Mouse (Mus musculus) forebrain, postnatal 0 days (tissue): ENCODE measurements around the gene Ugt1a7c. TPM values are rescaled to one million over a fixed set of nuclear protein-coding genes. Genes with fewer than 3 reads are reported as not detected.

ENCODE experiments used
- ATAC-seq: fragments of 200-750 bp; cut with Nextera tagmentation; 2 replicates; pipeline ENCODE4 v1.8.0; 2017; ENCODE audit warnings: mild to moderate bottlenecking, moderate library complexity
- DNase-seq: peaks from one replicate; pipeline ENCODE4 v3.0.0-alpha.2; 2015
- H3K27ac ChIP-seq: fragments of 300-500 bp; sonication (generic); 2 replicates; pipeline ENCODE4 v1.5.1; 2014; ENCODE audit warnings: low read depth, mild to moderate bottlenecking, antibody characterized with exemption, low read length, moderate library complexity, mixed read lengths
- H3K27me3 ChIP-seq: fragments of 300-500 bp; sonication (generic); 2 replicates; pipeline ENCODE4 v1.6.1; 2014; ENCODE audit warnings: mild to moderate bottlenecking, low read length, mixed read lengths; ENCODE audit not compliant: insufficient read depth
- H3K36me3 ChIP-seq: fragments of 300-500 bp; sonication (generic); 2 replicates; pipeline ENCODE4 v1.6.1; 2014; ENCODE audit warnings: mild to moderate bottlenecking, moderate library complexity; ENCODE audit not compliant: insufficient read depth
- H3K4me1 ChIP-seq: fragments of 300-500 bp; sonication (generic); 2 replicates; pipeline ENCODE4 v1.6.1; 2014; ENCODE audit warnings: antibody characterized with exemption; ENCODE audit not compliant: insufficient read depth
- H3K4me2 ChIP-seq: fragments of 300-500 bp; sonication (generic); 2 replicates; pipeline ENCODE4 v1.6.1; 2014; ENCODE audit warnings: low read depth, mild to moderate bottlenecking, moderate library complexity
- H3K4me3 ChIP-seq: fragments of 300-500 bp; sonication (generic); 2 replicates; pipeline ENCODE4 v1.5.1; 2014; ENCODE audit warnings: low read depth, low read length, mixed read lengths
- H3K9ac ChIP-seq: fragments of 300-500 bp; sonication (generic); 2 replicates; pipeline ENCODE4 v1.6.1; 2014; ENCODE audit warnings: mild to moderate bottlenecking
- H3K9me3 ChIP-seq: fragments of 300-500 bp; sonication (generic); 2 replicates; pipeline ENCODE4 v1.6.1; 2016; ENCODE audit warnings: low read length
- CTCF ChIP-seq: sonication (generic); IDR thresholded peaks from 2 replicates; pipeline ENCODE4 v1.5.1; 2016; ENCODE audit warnings: antibody characterized with exemption, control low read depth, low read depth
- WGBS: fragments of 180-500 bp; shearing (Covaris S2); extraction: QIAGEN DNeasy Blood & Tissue Kit; methylation state at CpG from one replicate; pipeline ENCODE4 v1.1.7; 2014; 5-methylcytosine and 5-hydroxymethylcytosine counted together
- polyA plus RNA-seq: library from polyadenylated mRNA; unstranded; fragments of >200 nt; fragmentation: Nextera tagmentation; extraction: Ambion mirVana; gene quantifications from 2 replicates; pipeline ENCODE4 v1.2.1, GENCODE M21; 2015
- total RNA-seq: library from RNA; depleted of rRNA; stranded (reverse); fragments of >200 nt; gene quantifications from 2 replicates; pipeline ENCODE4 v1.2.3, GENCODE M21; 2014; rRNA removed

Ugt1a7c gene
- total and polyA plus RNA-seq, 2 experiments from 2014 or later: 1.7 to 1.9 TPM

DNA sequence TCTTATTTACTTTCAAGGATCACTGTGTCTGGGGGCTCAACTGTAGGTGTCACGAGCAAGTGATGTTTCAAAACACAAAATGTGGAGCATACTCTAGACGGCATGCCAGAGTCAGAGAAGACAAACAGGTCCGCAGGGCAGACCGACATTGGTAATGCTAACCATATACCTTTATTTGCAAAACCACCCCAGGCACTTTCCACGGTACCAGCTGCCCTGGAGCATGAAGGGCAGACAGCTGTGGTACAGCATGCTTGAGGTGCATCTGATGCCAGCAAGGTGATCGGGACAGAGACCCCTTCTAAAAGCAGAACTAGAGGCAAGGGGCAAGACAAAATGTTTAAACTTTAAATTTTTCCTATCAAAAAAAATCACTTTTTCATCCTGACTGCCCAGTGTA, 168.1 kb downstream of the Ugt1a7c start:
- DNase-seq: no peak
- no peaks in the 10 kb centered on the region for H3K27me3 ChIP-seq
- TF ChIP-seq CTCF: no peak
- H3K9ac ChIP-seq: no peak overlapping the region
- 77% methylated on average over 6 of the region's 6 CpGs for WGBS
- H3K36me3 ChIP-seq: peaks cover 89% of the 10 kb centered on the region
- H3K4me1 ChIP-seq: no peaks in the 10 kb centered on the region
- ATAC-seq: no peak
- no peak overlapping the region for H3K27ac ChIP-seq
- H3K4me2 ChIP-seq: no peak overlapping the region
- H3K4me3 ChIP-seq: no peak overlapping the region
- H3K9me3 ChIP-seq: peaks cover 1% of the 10 kb centered on the region; the same call in 1 of the 2 replicates

DNA sequence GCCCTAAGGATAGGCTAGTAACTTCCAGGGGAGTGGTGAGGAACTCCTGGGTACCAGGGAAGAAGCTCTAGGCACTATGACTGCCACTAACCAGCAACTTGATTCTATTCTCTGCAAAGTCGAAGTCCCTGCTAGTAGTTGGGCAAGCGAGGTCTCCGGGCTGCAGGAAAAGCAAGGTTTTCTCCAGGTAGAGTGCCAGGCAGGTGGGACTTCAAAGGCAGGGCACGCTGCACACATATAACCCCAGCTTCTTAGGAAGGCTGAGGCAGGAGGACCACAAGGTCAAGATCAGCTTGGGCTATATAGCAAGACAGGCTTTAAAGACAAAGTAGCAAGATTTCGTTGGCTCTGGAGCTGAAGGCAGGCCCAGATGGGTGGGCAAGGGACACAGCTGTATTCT, 168.9 kb downstream of the Ugt1a7c start:
- ATAC-seq: no peak
- H3K36me3 ChIP-seq: peaks cover 97% of the 10 kb centered on the region
- no peak for DNase-seq
- no peaks in the 10 kb centered on the region for H3K27me3 ChIP-seq
- H3K27ac ChIP-seq: no peak overlapping the region
- no peak for TF ChIP-seq CTCF
- H3K4me3 ChIP-seq: no peak overlapping the region
- no peaks in the 10 kb centered on the region for H3K4me1 ChIP-seq
- no peaks in the 10 kb centered on the region for H3K9me3 ChIP-seq
- H3K4me2 ChIP-seq: no peak overlapping the region
- H3K9ac ChIP-seq: no peak overlapping the region
- 93% methylated on average over 5 of the region's 5 CpGs for WGBS

DNA sequence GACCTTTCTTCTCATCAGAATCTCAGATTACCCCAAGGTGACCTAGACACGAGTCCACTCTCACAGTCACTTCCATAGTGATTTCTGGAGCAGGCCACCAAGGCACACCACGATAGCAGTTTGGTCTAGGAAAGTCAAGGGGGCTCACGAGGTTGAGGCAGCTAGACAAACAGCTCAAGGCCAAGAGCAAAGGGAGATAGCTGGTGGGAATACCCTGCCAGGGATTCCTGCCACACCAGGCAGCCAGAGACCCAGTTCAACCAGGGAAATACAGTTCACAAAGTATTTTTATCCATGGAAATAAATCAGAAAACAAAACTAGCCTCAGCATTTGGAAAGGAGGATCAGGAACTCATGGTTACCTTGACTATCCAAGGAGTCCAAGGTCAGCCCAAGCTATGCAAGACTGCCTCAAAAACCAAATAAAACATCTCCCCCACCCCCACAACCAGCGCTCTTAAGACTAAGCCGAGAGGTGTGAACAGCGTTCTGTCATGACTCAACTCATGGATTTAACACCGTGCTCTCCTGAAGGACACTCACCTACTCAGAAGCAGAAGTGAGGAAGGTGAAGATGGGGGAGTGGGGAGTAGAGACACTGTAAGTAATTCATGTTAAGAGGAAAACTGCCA, 169.5 kb downstream of the Ugt1a7c start:
- Histone ChIP-seq H3K4me3 (no peak overlapping the region), H3K27ac (no peak overlapping the region), H3K4me1 (no peaks in the 10 kb centered on the region), H3K36me3 (peaks cover 100% of the 10 kb centered on the region), H3K27me3 (no peaks in the 10 kb centered on the region), H3K4me2 (no peak overlapping the region), H3K9ac (no peak overlapping the region), H3K9me3 (no peaks in the 10 kb centered on the region)
- no peak for ATAC-seq
- DNase-seq: no peak
- TF ChIP-seq CTCF: no peak
- 90% methylated on average over 7 of the region's 7 CpGs for WGBS

DNA sequence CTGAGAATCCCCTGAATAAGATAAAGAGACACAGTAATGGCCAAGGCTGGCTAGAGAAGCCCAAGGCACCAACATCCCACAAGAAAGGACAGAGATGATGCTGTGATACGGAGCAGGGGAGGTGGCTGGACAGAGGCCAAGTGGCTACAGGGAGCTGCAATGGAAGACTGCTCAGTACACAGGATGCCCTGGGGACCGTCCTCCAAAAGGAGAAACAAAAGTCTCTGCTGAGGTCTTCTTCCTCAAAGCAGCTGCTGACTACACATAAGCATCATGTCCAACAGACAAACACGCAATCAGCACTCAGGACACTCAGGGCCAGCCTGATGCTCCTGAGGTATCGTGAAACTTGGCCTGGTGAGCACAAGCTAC, 170.0 kb downstream of the Ugt1a7c start:
- DNase-seq (no peak), ATAC-seq (no peak)
- Histone ChIP-seq H3K9me3 (no peaks in the 10 kb centered on the region), H3K27me3 (no peaks in the 10 kb centered on the region), H3K9ac (no peak overlapping the region), H3K27ac (no peak overlapping the region), H3K4me3 (no peak overlapping the region), H3K4me1 (no peaks in the 10 kb centered on the region), H3K4me2 (no peak overlapping the region), H3K36me3 (peaks cover 100% of the 10 kb centered on the region)
- no peak for TF ChIP-seq CTCF
- WGBS: 75% methylated on average over 4 of the region's 4 CpGs

- Histone ChIP-seq H3K4me1 (no peaks in the 10 kb centered on the region), H3K4me2 (no peak overlapping the region), H3K27me3 (no peaks in the 10 kb centered on the region), H3K36me3 (peaks cover 90% of the 10 kb centered on the region), H3K27ac (no peak overlapping the region), H3K9me3 (no peaks in the 10 kb centered on the region), H3K9ac (no peak overlapping the region), H3K4me3 (no peak overlapping the region)
- no peak for ATAC-seq
- no peak for DNase-seq
- no peak for TF ChIP-seq CTCF
- WGBS: 91% methylated on average over 13 of the region's 13 CpGs
Observed at GRCm38 (mm10) chr1:88266123-88266522, 171.3 kb downstream of the Ugt1a7c start.

DNA sequence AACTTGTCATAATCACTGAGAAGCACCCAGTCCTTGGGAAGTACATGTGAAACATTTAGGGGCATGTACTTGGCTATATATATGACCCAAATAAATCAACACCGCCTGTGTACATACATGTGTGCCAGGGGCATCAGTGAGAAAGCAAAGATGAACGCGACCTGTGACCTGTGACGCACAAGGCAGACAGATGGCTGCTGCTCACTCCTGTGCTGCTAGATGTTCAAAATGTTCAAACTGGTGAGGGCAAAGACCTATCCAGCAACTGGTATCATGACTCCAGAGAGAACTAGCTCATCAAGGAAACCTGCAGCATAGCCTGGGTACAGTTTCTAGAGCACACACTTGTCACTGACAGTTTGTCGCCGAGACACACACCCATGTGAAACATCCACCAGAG, 172.6 kb downstream of the Ugt1a7c start:
- no peaks in the 10 kb centered on the region for H3K4me1 ChIP-seq
- DNase-seq: no peak

DNA sequence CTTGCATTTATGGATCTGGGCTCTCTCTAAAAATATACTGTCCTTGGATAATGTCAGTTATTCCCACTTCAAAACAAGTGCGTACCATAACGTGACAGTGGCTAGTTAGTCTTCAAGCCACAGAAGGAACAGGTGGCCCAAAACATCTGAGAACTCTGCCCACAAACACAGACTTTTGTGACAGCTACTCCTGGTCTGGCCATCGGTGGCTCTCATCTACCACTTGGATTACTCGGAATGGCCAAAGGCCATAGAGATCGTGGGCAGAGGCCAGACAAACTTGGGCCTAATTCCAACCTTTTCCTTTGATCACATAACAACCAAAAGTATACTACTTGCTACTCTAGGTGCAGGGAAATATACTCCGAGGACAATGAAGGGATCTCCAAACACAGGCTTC, 173.2 kb downstream of the Ugt1a7c start:
- DNase-seq (no peak), ATAC-seq (no peak)
- Histone ChIP-seq H3K27ac (no peak overlapping the region), H3K27me3 (no peaks in the 10 kb centered on the region), H3K9ac (no peak overlapping the region), H3K9me3 (no peaks in the 10 kb centered on the region), H3K36me3 (peaks cover 82% of the 10 kb centered on the region), H3K4me3 (no peak overlapping the region), H3K4me2 (no peak overlapping the region), H3K4me1 (no peaks in the 10 kb centered on the region)
- TF ChIP-seq CTCF: no peak
- 88% methylated on average over 6 of the region's 6 CpGs for WGBS

More for the DNA sequence above, 172.6 kb downstream of the Ugt1a7c start:
- Histone ChIP-seq H3K27me3 (no peaks in the 10 kb centered on the region), H3K27ac (no peak overlapping the region), H3K9ac (no peak overlapping the region), H3K4me2 (no peak overlapping the region), H3K4me3 (no peak overlapping the region), H3K9me3 (no peaks in the 10 kb centered on the region), H3K36me3 (peaks cover 82% of the 10 kb centered on the region)
- no peak for TF ChIP-seq CTCF
- 95% methylated on average over 6 of the region's 6 CpGs for WGBS
- no peak for ATAC-seq

Other genes starting within 250 kb of the Ugt1a7c start
- 80.2 and 80.4 TPM in 2 replicates for gene Dgkd, start 241.8 kb upstream of the Ugt1a7c start, total RNA-seq
- gene Dgkd, start 241.8 kb upstream of the Ugt1a7c start, polyA plus RNA-seq: 30.1 and 37.1 TPM in 2 replicates
- 15.4 and 19.0 TPM in 2 replicates for gene Usp40, start 86.5 kb upstream of the Ugt1a7c start, total RNA-seq
- gene Usp40, start 86.5 kb upstream of the Ugt1a7c start, polyA plus RNA-seq: 5.1 and 8.0 TPM in 2 replicates
- not detected in 2 replicates for gene Ugt1a10, start 39.7 kb upstream of the Ugt1a7c start, total RNA-seq
- not detected in 2 replicates for gene Ugt1a10, start 39.7 kb upstream of the Ugt1a7c start, polyA plus RNA-seq
- gene Ugt1a9, start 24.3 kb upstream of the Ugt1a7c start, total RNA-seq: not detected in 2 replicates
- not detected in 2 replicates for gene Ugt1a9, start 24.3 kb upstream of the Ugt1a7c start, polyA plus RNA-seq
- not detected in 2 replicates for gene Ugt1a8, start 7.2 kb upstream of the Ugt1a7c start, total RNA-seq
- gene Ugt1a8, start 7.2 kb upstream of the Ugt1a7c start, polyA plus RNA-seq: not detected in 2 replicates
- gene Ugt1a6b, start 8.2 kb downstream of the Ugt1a7c start, total RNA-seq: 2.0 and 2.5 TPM in 2 replicates
- 2.1 and 2.9 TPM in 2 replicates for gene Ugt1a6b, start 8.2 kb downstream of the Ugt1a7c start, polyA plus RNA-seq
- 0.69 and 2.0 TPM in 2 replicates for gene Ugt1a6a, start 39.7 kb downstream of the Ugt1a7c start, total RNA-seq
- gene Ugt1a6a, start 39.7 kb downstream of the Ugt1a7c start, polyA plus RNA-seq: 3.8 and 5.1 TPM in 2 replicates
- not detected in 2 replicates for gene Ugt1a5, start 71.0 kb downstream of the Ugt1a7c start, total RNA-seq
- not detected in 2 replicates for gene Ugt1a5, start 71.0 kb downstream of the Ugt1a7c start, polyA plus RNA-seq
- not detected in 2 replicates for gene Ugt1a2, start 105.5 kb downstream of the Ugt1a7c start, total RNA-seq
- not detected in 2 replicates for gene Ugt1a2, start 105.5 kb downstream of the Ugt1a7c start, polyA plus RNA-seq
- 5.3 and 6.6 TPM in 2 replicates for gene Dnajb3, start 110.7 kb downstream of the Ugt1a7c start, total RNA-seq
- 10.7 and 12.4 TPM in 2 replicates for gene Dnajb3, start 110.7 kb downstream of the Ugt1a7c start, polyA plus RNA-seq
- 0.14 TPM in 1 of 2 replicates, not detected in the other for gene Ugt1a1, start 116.9 kb downstream of the Ugt1a7c start, total RNA-seq
- gene Ugt1a1, start 116.9 kb downstream of the Ugt1a7c start, polyA plus RNA-seq: not detected in 2 replicates
- 0.23 TPM in 1 of 2 replicates, not detected in the other for gene Mroh2a, start 131.9 kb downstream of the Ugt1a7c start, total RNA-seq
- gene Mroh2a, start 131.9 kb downstream of the Ugt1a7c start, polyA plus RNA-seq: 0.35 and 0.36 TPM in 2 replicates
- gene Hjurp, start 182.6 kb downstream of the Ugt1a7c start, total RNA-seq: 77.6 and 88.0 TPM in 2 replicates
- gene Hjurp, start 182.6 kb downstream of the Ugt1a7c start, polyA plus RNA-seq: 24.5 and 40.0 TPM in 2 replicates
- 0.38 TPM in 2 replicates for gene Trpm8, start 182.6 kb downstream of the Ugt1a7c start, total RNA-seq
- gene Trpm8, start 182.6 kb downstream of the Ugt1a7c start, polyA plus RNA-seq: 0.19 and 0.36 TPM in 2 replicates